Mouse (Mus musculus) effector memory CD4-positive, alpha-beta T cell, adult 7 months (primary cell): ENCODE measurements around the gene Cst6. TPM values are rescaled to one million over a fixed set of nuclear protein-coding genes. Genes with fewer than 3 reads are reported as not detected.

Source experiments
- polyA plus RNA-seq: library from polyadenylated mRNA; unstranded; fragments of 100-300 nt; shearing (Covaris generic); gene quantifications from one replicate; pipeline ENCODE4 v1.2.1, GENCODE M21; 2017

The Cst6 gene
- polyA plus RNA-seq: 0.10 TPM

GRCm38 (mm10) chr19:5349502-5349873 lies at the start of gene Cst6:
Gene Cst6, minus strand, starts transcription at chr19:5349574.

GRCm38 (mm10) chr19:5388588-5389242 lies 39.3 kb upstream of the Cst6 start, which contains the start of gene Sart1:
Gene Sart1, minus strand, starts transcription at chr19:5388703.

GRCm38 (mm10) chr19:5367053-5367359 lies 17.6 kb upstream of the Cst6 start, which contains the start of gene Banf1:
Gene Banf1, minus strand, starts transcription at chr19:5367168.

DNA sequence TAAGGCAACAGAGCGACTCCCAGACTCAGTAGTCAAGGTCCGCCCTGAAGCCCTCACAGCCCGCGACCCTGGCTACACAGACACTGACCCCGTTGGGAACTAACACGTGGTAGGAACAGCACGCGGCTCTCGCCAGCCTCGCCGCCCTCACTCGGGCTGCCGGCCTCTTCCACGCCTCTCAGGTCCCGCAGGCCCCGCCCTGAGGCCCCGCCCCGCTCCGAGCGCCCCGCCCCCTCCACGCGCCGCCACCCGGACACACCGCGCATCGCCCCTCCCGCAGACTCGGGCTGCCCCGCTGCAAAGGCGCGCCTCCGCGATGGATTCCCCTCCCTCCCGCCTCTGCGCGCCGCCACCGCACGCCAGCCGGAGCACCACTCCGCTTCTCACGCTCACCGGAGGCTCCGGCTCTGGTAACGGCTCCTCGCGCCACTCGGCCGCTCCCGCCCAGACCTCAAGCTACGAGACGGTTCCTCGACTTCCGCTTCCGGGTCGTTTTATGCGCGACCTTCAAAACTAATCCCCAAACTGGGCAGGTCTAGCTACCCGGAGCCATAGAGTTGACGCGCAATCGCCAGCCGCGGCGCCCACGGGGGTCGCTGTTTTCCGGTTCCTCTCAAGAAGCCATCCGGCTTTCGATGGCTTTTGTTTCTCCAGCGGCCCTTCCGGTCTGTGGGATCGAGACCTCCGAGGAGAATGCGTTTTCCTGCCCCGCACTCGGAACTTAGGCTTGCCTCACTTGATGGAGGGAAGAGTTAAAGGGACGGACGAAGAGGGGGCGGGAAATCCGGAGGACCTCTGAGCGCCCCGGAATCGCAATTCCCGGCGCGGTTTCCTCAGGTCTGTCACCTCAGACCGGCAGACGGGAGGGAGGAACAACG lies 17.0 kb upstream of the Cst6 start, which contains the start of gene Eif1ad:
TSS of gene Eif1ad (plus strand) at position 567 of the 878 bp plus-strand sequence.

GRCm38 (mm10) chr19:5335441-5335840 lies 13.9 kb downstream of the Cst6 start, which contains the start of gene Catsper1:
Gene Catsper1, plus strand, starts transcription at chr19:5335741.

GRCm38 (mm10) chr19:5297903-5298800 lies 51.2 kb downstream of the Cst6 start, which contains the start of gene Gal3st3:
Gene Gal3st3, plus strand, starts transcription at chr19:5298331.

GRCm38 (mm10) chr19:5294972-5295735 lies 54.2 kb downstream of the Cst6 start, which contains the start of gene Sf3b2:
Gene Sf3b2, minus strand, starts transcription at chr19:5295455.

Other genes with a start within 250 kb of the Cst6 start
- 149 TPM for gene Rab1b, start 242.5 kb downstream of the Cst6 start, polyA plus RNA-seq
- 4.3 TPM for gene Klc2, start 231.0 kb downstream of the Cst6 start, polyA plus RNA-seq
- 92.1 TPM for gene Pacs1, start 76.5 kb downstream of the Cst6 start, polyA plus RNA-seq
- 304 TPM for gene Sf3b2, start 54.1 kb downstream of the Cst6 start, polyA plus RNA-seq
- not detected for gene Gal3st3, start 51.2 kb downstream of the Cst6 start, polyA plus RNA-seq
- not detected for gene Catsper1, start 13.8 kb downstream of the Cst6 start, polyA plus RNA-seq
- 47.5 TPM for gene Eif1ad, start 17.2 kb upstream of the Cst6 start, polyA plus RNA-seq
- gene Banf1, start 17.6 kb upstream of the Cst6 start, polyA plus RNA-seq: 160 TPM
- gene Sart1, start 39.1 kb upstream of the Cst6 start, polyA plus RNA-seq: 224 TPM
- gene Tsga10ip, start 53.0 kb upstream of the Cst6 start, polyA plus RNA-seq: 1.1 TPM
- 180 TPM for gene Drap1, start 75.4 kb upstream of the Cst6 start, polyA plus RNA-seq
- 23.6 TPM for gene AI837181, start 75.6 kb upstream of the Cst6 start, polyA plus RNA-seq
- gene Fosl1, start 98.0 kb upstream of the Cst6 start, polyA plus RNA-seq: not detected
- gene Ccdc85b, start 108.3 kb upstream of the Cst6 start, polyA plus RNA-seq: 5.7 TPM
- gene Fibp, start 111.0 kb upstream of the Cst6 start, polyA plus RNA-seq: 59.4 TPM
- gene Ctsw, start 118.9 kb upstream of the Cst6 start, polyA plus RNA-seq: 473 TPM
- 2.7 TPM for gene Efemp2, start 124.4 kb upstream of the Cst6 start, polyA plus RNA-seq
- gene Mus81, start 138.8 kb upstream of the Cst6 start, polyA plus RNA-seq: 18.9 TPM
- gene Cfl1, start 140.9 kb upstream of the Cst6 start, polyA plus RNA-seq: 2,966 TPM
- 0.38 TPM for gene 1700020D05Rik, start 154.2 kb upstream of the Cst6 start, polyA plus RNA-seq
- gene Snx32, start 161.0 kb upstream of the Cst6 start, polyA plus RNA-seq: 3.2 TPM
- 0.17 TPM for gene Ovol1, start 211.1 kb upstream of the Cst6 start, polyA plus RNA-seq
- gene Ap5b1, start 218.5 kb upstream of the Cst6 start, polyA plus RNA-seq: 9.9 TPM